Mouse (Mus musculus) G1E (cell line): ENCODE measurements around the gene Serhl. TPM values are rescaled to one million over a fixed set of nuclear protein-coding genes. Genes with fewer than 3 reads are reported as not detected.

Experiments used
- ATAC-seq: 2 replicates; pipeline ENCODE4 v1.8.0; 2016; ENCODE audit warnings: mild to moderate bottlenecking; ENCODE audit not compliant: insufficient number of reproducible peaks, poor library complexity, low FRiP score, severe bottlenecking; ENCODE audit errors: extremely low read depth
- DNase-seq: peaks from one replicate; pipeline ENCODE4 v3.0.0; 2012; ENCODE audit warnings: low spot score
- H3K27me3 ChIP-seq: 2 replicates; pipeline ENCODE4 v1.6.1; 2012; ENCODE audit warnings: mild to moderate bottlenecking, low read length, inconsistent platforms; ENCODE audit not compliant: insufficient read depth
- H3K36me3 ChIP-seq: replicated peaks from 2 replicates; pipeline ENCODE3; 2012; ENCODE audit warnings: mild to moderate bottlenecking, inconsistent platforms
- H3K4me1 ChIP-seq: 2 replicates; pipeline ENCODE4 v1.6.1; 2012; ENCODE audit warnings: low read depth, low read length, inconsistent platforms, mixed read lengths; ENCODE audit not compliant: insufficient read depth
- H3K4me3 ChIP-seq: 2 replicates; pipeline ENCODE4 v1.5.1; 2012; ENCODE audit warnings: low read depth, mild to moderate bottlenecking, inconsistent platforms, low read length, moderate library complexity, mixed read lengths
- H3K9me3 ChIP-seq: replicated peaks from 2 replicates; pipeline ENCODE4 v1.6.1; 2012; ENCODE audit warnings: inconsistent platforms
- CTCF ChIP-seq: IDR thresholded peaks from 2 replicates; pipeline ENCODE4 v1.5.1; 2012; ENCODE audit warnings: low read depth, low read length, inconsistent platforms, mixed read lengths
- GATA1 ChIP-seq: IDR thresholded peaks from 2 replicates; pipeline ENCODE4 v1.6.1; 2012; ENCODE audit warnings: borderline replicate concordance, low read length, inconsistent platforms, mixed read lengths
- GATA2 ChIP-seq: IDR thresholded peaks from 2 replicates; pipeline ENCODE4 v1.6.1; 2012; ENCODE audit warnings: low read depth, low read length, inconsistent platforms, borderline replicate concordance
- POLR2AphosphoS5 ChIP-seq: IDR thresholded peaks from 2 replicates; pipeline ENCODE4 v1.6.1; 2012; ENCODE audit warnings: low read depth, low read length, inconsistent platforms; ENCODE audit not compliant: insufficient replicate concordance
- TAL1 ChIP-seq: conservative IDR thresholded peaks from 2 replicates; pipeline ENCODE4 v1.6.1; 2012; ENCODE audit warnings: low read depth, low read length, inconsistent platforms, mixed read lengths
- polyA plus RNA-seq: library from polyadenylated mRNA; stranded (reverse); fragments of >175 nt; gene quantifications from 2 replicates; pipeline ENCODE4 v1.2.3, GENCODE M21; 2012
- total RNA-seq, 2 experiments: library from RNA; stranded (forward) in 1 of 2; stranded (reverse) in 1 of 2; fragments of 200-1000 nt in 1 of 2; fragments of >200 nt in 1 of 2; fragmentation: Nextera tagmentation in 1 of 2; gene quantifications; 2 replicates each; pipeline ENCODE4 v1.2.3; 2014 to 2017

The Serhl gene
- total and polyA plus RNA-seq, 3 experiments, result 3.1 to 40.5 (median 29.5) TPM

GRCm38 (mm10) chr15:83090874-83091273 lies 1.6 kb downstream of the Serhl start:
- ATAC-seq (no peak), DNase-seq (no peak)
- no peak for TF ChIP-seq CTCF
- H3K4me1 ChIP-seq, result peaks cover 19% of the 10 kb centered on the region
- H3K9me3 ChIP-seq, result no peaks in the 10 kb centered on the region
- H3K4me3 ChIP-seq, result no peak overlapping the region
- H3K36me3 ChIP-seq, result no peaks in the 10 kb centered on the region
- peaks cover 19% of the 10 kb centered on the region for H3K27me3 ChIP-seq

GRCm38 (mm10) chr15:83093687-83094086 lies 4.4 kb downstream of the Serhl start:
- no peaks in the 10 kb centered on the region for H3K9me3 ChIP-seq
- DNase-seq (no peak), ATAC-seq (no peak)
- no peak overlapping the region for H3K4me3 ChIP-seq
- no peak for TF ChIP-seq CTCF
- no peak for TF ChIP-seq POLR2AphosphoS5
- TF ChIP-seq GATA1, result no peak
- no peak for TF ChIP-seq GATA2
- TF ChIP-seq TAL1, result no peak
- peaks cover 11% of the 10 kb centered on the region for H3K4me1 ChIP-seq
- no peaks in the 10 kb centered on the region for H3K36me3 ChIP-seq
- H3K27me3 ChIP-seq, result peaks cover 18% of the 10 kb centered on the region

GRCm38 (mm10) chr15:83095950-83096349 lies 6.6 kb downstream of the Serhl start:
- Histone ChIP-seq H3K9me3 (no peaks in the 10 kb centered on the region), H3K36me3 (no peaks in the 10 kb centered on the region), H3K27me3 (peaks cover 11% of the 10 kb centered on the region), H3K4me3 (no peak overlapping the region), H3K4me1 (peaks cover 17% of the 10 kb centered on the region)
- no peak for TF ChIP-seq CTCF
- ATAC-seq (no peak), DNase-seq (no peak)

- Histone ChIP-seq H3K9me3 (no peaks in the 10 kb centered on the region), H3K4me3 (peak overlapping the region; percentile 84), H3K36me3 (peaks cover 33% of the 10 kb centered on the region), H3K27me3 (peaks cover 3% of the 10 kb centered on the region; the same call in 1 of the 2 replicates), H3K4me1 (peaks cover 23% of the 10 kb centered on the region)
- DNase-seq, result peak; percentile 93
- no peak for TF ChIP-seq CTCF
- TF ChIP-seq TAL1, result no peak
- TF ChIP-seq GATA1, result no peak
- TF ChIP-seq GATA2, result no peak
- TF ChIP-seq POLR2AphosphoS5, result no peak
- ATAC-seq, result peak; percentile 93
These were observed 10.4 kb downstream of the Serhl start for GRCm38 (mm10) chr15:83099533-83100331.

GRCm38 (mm10) chr15:83100332-83100662 lies 11.0 kb downstream of the Serhl start:
- Histone ChIP-seq H3K4me3 (peak overlapping the region; percentile 84), H3K36me3 (peaks cover 39% of the 10 kb centered on the region)
- ATAC-seq, result no peak

GRCm38 (mm10) chr15:83103111-83103510 lies 13.8 kb downstream of the Serhl start:
- Histone ChIP-seq H3K36me3 (peaks cover 64% of the 10 kb centered on the region), H3K9me3 (no peaks in the 10 kb centered on the region), H3K4me1 (peaks cover 21% of the 10 kb centered on the region), H3K27me3 (0 out of 2 replicates have a peak, but pooled peaks cover under 1% of the 10 kb centered on the region), H3K4me3 (no peak overlapping the region)
- DNase-seq (no peak), ATAC-seq (no peak)
- no peak for TF ChIP-seq POLR2AphosphoS5
- no peak for TF ChIP-seq CTCF
- no peak for TF ChIP-seq GATA1
- TF ChIP-seq GATA2, result no peak
- no peak for TF ChIP-seq TAL1

More at GRCm38 (mm10) chr15:83100332-83100662, 11.0 kb downstream of the Serhl start:
- peaks cover 23% of the 10 kb centered on the region for H3K4me1 ChIP-seq
- TF ChIP-seq CTCF (no peak), GATA2 (no peak), GATA1 (no peak), POLR2AphosphoS5 (no peak)
- H3K27me3 ChIP-seq, result 0 out of 2 replicates have a peak, but pooled peaks cover 3% of the 10 kb centered on the region
- H3K9me3 ChIP-seq, result no peaks in the 10 kb centered on the region
- DNase-seq, result no peak

- DNase-seq (no peak), ATAC-seq (no peak)
- TF ChIP-seq GATA2, result no peak
- no peak for TF ChIP-seq CTCF
- no peak for TF ChIP-seq GATA1
- TF ChIP-seq TAL1, result no peak
- H3K9me3 ChIP-seq, result no peaks in the 10 kb centered on the region
- no peak overlapping the region for H3K4me3 ChIP-seq
- H3K36me3 ChIP-seq, result peaks cover 86% of the 10 kb centered on the region
- H3K27me3 ChIP-seq, result no peaks in the 10 kb centered on the region
- peaks cover 3% of the 10 kb centered on the region for H3K4me1 ChIP-seq
These were observed 17.1 kb downstream of the Serhl start for GRCm38 (mm10) chr15:83106426-83106825.
